Mouse (Mus musculus) stomach, embryonic 16.5 days (tissue): ENCODE results near the gene Slc24a3. TPM values are rescaled to one million over a fixed set of nuclear protein-coding genes. Genes with fewer than 3 reads are reported as not detected.

Experiments used
- ATAC-seq: fragments of 200-750 bp; cut with Nextera tagmentation; 2 replicates; pipeline ENCODE4 v1.8.0; 2017; ENCODE audit warnings: moderate number of reproducible peaks, moderate TSS enrichment; ENCODE audit not compliant: insufficient read depth, low FRiP score
- H3K27ac ChIP-seq: fragments of 300-500 bp; sonication (generic); 2 replicates; pipeline ENCODE4 v1.5.1; 2014; ENCODE audit warnings: low read length
- H3K27me3 ChIP-seq: fragments of 300-500 bp; sonication (generic); 2 replicates; pipeline ENCODE4 v1.6.1; 2014; ENCODE audit warnings: low read length, control low read depth, mixed read lengths; ENCODE audit not compliant: control insufficient read depth, insufficient read depth
- H3K36me3 ChIP-seq: fragments of 300-500 bp; sonication (generic); 2 replicates; pipeline ENCODE4 v1.6.1; 2014; ENCODE audit warnings: low read length; ENCODE audit not compliant: control insufficient read depth, insufficient read depth
- H3K4me1 ChIP-seq: fragments of 300-500 bp; sonication (generic); 2 replicates; pipeline ENCODE4 v1.6.1; 2014; ENCODE audit warnings: low read length, control low read depth, mixed read lengths; ENCODE audit not compliant: control insufficient read depth, insufficient read depth
- H3K4me2 ChIP-seq: fragments of 300-500 bp; sonication (generic); 2 replicates; pipeline ENCODE4 v1.6.1; 2014; ENCODE audit warnings: low read depth, low read length, mixed read lengths
- H3K4me3 ChIP-seq: fragments of 300-500 bp; sonication (generic); replicated peaks from 2 replicates; pipeline ENCODE4 v1.5.1; 2014; ENCODE audit warnings: mild to moderate bottlenecking, low read length
- H3K9ac ChIP-seq: fragments of 300-500 bp; sonication (generic); 2 replicates; pipeline ENCODE4 v1.6.1; 2014; ENCODE audit warnings: low read length
- H3K9me3 ChIP-seq: fragments of 300-500 bp; sonication (generic); replicated peaks from 2 replicates; pipeline ENCODE4 v1.6.1; 2016; ENCODE audit warnings: low read length, control low read depth; ENCODE audit not compliant: control insufficient read depth
- WGBS: fragments of 180-500 bp; shearing (Covaris S2); extraction: QIAGEN DNeasy Blood & Tissue Kit; methylation state at CpG from one replicate; pipeline ENCODE4 v1.1.7; 2014; 5-methylcytosine and 5-hydroxymethylcytosine counted together
- polyA plus RNA-seq: library from polyadenylated mRNA; unstranded; fragments of >200 nt; fragmentation: Nextera tagmentation; extraction: Ambion mirVana; gene quantifications from 2 replicates; pipeline ENCODE4 v1.2.1, GENCODE M21; 2015

Slc24a3 gene
- polyA plus RNA-seq, 1 experiment from 2014 or later = 3.4 TPM

DNA sequence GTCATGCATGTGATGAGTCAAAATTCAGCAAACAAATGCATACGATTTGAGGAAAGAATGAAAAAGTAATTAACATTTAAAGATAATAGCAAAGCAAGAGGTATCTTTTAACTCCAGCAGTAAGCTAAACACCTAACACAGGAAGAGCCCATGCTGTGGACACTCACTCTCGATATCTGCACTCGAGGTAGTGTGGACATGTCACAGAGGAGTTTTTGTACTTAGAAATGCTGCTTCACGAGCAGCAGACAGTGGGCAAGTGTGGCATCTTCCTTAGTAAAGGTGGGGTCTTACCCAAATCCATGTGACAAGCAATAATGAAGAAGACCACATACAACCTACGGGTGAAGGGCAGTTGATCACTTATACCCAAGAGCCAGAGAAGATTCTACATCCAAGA, 3.5 kb upstream of the Slc24a3 start:
- H3K27ac ChIP-seq = no peak overlapping the region
- no peak overlapping the region for H3K4me3 ChIP-seq
- H3K36me3 ChIP-seq = no peaks in the 10 kb centered on the region
- no peak for ATAC-seq
- no peak overlapping the region for H3K9ac ChIP-seq
- peaks cover 3% of the 10 kb centered on the region; the same call in 1 of the 2 replicates for H3K4me1 ChIP-seq
- WGBS = 76% methylated on average over 5 of the region's 5 CpGs
- no peaks in the 10 kb centered on the region for H3K9me3 ChIP-seq
- H3K4me2 ChIP-seq = no peak overlapping the region
- H3K27me3 ChIP-seq = no peaks in the 10 kb centered on the region

DNA sequence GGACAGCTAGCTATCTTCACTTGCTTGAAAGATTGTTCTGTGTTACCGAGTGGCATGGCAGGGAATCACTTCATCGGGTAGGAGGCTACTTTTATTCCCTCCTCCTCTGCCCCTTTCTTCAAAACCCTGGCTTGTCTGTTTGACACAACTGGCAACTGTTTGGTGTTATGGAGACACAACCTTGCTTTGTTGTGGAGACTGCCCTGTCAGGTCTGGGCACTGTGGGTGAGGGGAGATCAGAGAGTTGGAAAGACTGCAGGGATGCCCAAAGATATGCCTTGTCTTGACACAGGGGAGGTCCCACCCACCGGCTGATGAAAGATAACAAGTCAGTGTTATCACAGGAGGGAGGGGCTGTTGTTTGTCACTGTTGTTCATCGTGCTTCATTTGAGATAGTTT, 3.0 kb upstream of the Slc24a3 start:
- ATAC-seq = no peak
- H3K27ac ChIP-seq = no peak overlapping the region
- H3K9ac ChIP-seq = no peak overlapping the region
- H3K27me3 ChIP-seq = no peaks in the 10 kb centered on the region
- WGBS = 28% methylated on average over 4 of the region's 4 CpGs
- H3K4me2 ChIP-seq = no peak overlapping the region
- H3K4me3 ChIP-seq = no peak overlapping the region
- H3K9me3 ChIP-seq = no peaks in the 10 kb centered on the region
- H3K4me1 ChIP-seq = peaks cover 3% of the 10 kb centered on the region; the same call in 1 of the 2 replicates
- H3K36me3 ChIP-seq = no peaks in the 10 kb centered on the region

DNA sequence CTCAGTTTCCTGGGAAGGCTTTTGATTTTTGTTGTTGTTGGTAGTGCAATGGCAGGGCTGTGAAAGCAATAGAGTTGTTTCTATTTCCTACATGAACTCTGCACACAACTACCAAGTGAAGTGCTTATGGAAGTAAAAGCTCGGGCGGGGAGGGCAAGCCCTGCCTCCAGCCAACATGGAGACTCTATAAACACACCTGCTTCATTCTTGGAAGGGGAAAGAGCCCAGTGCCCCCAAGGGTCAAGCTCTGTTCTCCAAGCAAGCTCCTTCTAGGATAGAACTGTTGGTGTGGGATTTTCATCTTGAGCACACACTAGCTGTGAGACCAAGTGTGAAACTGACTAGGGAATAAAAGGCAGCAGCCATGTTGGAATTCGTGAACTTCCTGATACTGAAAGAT, 2.5 kb upstream of the Slc24a3 start:
- Histone ChIP-seq H3K9ac (no peak overlapping the region), H3K36me3 (no peaks in the 10 kb centered on the region), H3K4me2 (no peak overlapping the region), H3K4me1 (peaks cover 3% of the 10 kb centered on the region; the same call in 1 of the 2 replicates), H3K9me3 (no peaks in the 10 kb centered on the region), H3K27ac (no peak overlapping the region), H3K4me3 (no peak overlapping the region), H3K27me3 (no peaks in the 10 kb centered on the region)
- 69% methylated on average over 3 of the region's 3 CpGs for WGBS
- ATAC-seq = no peak

DNA sequence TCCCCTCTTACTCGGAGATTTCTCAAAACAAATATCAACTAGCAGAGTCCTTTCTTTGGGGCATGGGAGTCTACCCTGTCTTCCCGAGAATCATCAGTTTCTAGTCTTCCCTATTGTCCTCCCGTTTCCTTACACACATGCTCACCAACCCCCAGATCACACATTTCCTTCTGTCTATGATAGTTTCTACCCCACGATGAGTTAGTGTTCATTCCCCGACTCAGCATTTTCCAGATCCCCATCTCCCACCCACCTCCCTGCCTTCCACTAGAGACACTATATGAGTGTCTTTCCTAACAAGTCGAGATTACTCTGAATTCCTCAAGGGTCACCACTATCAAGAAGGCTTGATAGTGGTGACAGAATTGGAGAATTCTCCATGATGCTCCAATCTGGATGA, 1.7 kb upstream of the Slc24a3 start:
- no peak for ATAC-seq
- Histone ChIP-seq H3K4me2 (no peak overlapping the region), H3K9ac (no peak overlapping the region), H3K9me3 (no peaks in the 10 kb centered on the region), H3K4me1 (peaks cover 3% of the 10 kb centered on the region; the same call in 1 of the 2 replicates), H3K27ac (no peak overlapping the region), H3K36me3 (no peaks in the 10 kb centered on the region), H3K4me3 (no peak overlapping the region), H3K27me3 (no peaks in the 10 kb centered on the region)
- WGBS = 85% methylated on average over 6 of the region's 6 CpGs

DNA sequence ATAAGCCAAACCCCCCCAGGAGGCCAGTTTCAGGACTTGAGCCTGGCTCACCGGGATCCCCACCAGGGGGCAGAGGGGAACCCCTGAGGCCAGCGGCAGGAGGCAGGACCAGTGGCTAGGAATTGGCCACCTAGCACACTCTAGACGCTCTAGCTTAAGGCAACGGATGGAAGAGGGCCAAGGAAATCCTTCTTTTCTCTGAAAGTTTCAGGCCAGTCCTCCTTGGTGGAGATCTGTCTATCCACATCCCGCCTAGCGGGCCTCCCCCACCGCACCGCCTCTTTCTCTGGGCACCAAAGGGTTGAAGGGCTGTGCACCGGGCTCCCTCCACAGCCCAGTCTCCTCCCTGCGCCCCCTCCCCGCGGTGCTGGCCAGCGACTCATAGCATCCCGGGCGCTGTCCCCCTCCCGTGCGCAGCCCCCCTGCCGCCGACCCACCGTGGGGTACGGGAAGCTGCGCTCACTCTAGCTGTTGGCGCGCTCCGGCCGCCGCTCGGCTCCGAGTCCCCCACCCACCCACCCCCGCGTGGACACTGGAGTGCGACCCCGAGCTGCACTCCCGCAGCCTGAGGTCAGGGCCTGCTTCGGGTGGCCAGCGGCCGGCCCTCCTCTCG, 397 bp upstream of the Slc24a3 start:
- peak; percentile 67 for ATAC-seq
- Histone ChIP-seq H3K9me3 (no peaks in the 10 kb centered on the region), H3K4me3 (peak overlapping the region; percentile 70), H3K27ac (peak overlapping the region; percentile 77), H3K9ac (peak overlapping the region; percentile 87), H3K4me2 (peak overlapping the region; percentile 91), H3K4me1 (peaks cover 3% of the 10 kb centered on the region; the same call in 1 of the 2 replicates), H3K36me3 (no peaks in the 10 kb centered on the region), H3K27me3 (no peaks in the 10 kb centered on the region)
- under 1% methylated on average over 38 of the region's 38 CpGs for WGBS

DNA sequence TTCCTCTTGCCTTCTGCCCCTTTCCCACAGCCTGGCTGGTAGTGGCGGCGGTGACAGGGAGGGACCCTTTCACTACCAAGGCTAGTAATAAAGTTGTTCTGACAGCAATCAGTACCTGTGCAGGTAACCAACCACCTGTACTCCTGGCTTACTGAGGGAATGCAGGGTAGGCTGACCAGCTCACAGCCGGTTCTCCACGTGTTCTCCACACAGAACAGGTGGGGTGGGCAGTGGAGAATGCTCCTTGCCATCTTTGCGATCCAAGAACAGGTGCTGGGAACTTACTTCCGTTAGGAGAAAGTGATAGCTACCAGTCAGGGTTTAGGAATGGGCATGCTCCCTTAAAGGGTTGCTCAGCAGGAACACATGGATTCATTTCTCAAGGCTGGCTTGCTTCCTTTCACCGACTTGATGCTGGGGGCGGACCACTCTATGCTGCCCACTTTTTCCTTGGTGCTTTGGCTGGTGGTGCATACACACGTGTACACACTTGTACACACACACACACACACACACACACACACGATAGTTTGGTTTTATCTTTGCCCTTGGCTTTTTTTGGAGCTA, 934 bp downstream of the Slc24a3 start:
- Histone ChIP-seq H3K4me2 (peak overlapping the region; percentile 91), H3K27ac (peak overlapping the region; percentile 77), H3K36me3 (no peaks in the 10 kb centered on the region), H3K4me1 (peaks cover 3% of the 10 kb centered on the region; the same call in 1 of the 2 replicates), H3K4me3 (peak overlapping the region; percentile 70), H3K27me3 (no peaks in the 10 kb centered on the region), H3K9ac (peak overlapping the region; percentile 87), H3K9me3 (no peaks in the 10 kb centered on the region)
- 11% methylated on average over 10 of the region's 10 CpGs for WGBS
- peak; percentile 5; the same call in 1 of the 2 replicates for ATAC-seq

DNA sequence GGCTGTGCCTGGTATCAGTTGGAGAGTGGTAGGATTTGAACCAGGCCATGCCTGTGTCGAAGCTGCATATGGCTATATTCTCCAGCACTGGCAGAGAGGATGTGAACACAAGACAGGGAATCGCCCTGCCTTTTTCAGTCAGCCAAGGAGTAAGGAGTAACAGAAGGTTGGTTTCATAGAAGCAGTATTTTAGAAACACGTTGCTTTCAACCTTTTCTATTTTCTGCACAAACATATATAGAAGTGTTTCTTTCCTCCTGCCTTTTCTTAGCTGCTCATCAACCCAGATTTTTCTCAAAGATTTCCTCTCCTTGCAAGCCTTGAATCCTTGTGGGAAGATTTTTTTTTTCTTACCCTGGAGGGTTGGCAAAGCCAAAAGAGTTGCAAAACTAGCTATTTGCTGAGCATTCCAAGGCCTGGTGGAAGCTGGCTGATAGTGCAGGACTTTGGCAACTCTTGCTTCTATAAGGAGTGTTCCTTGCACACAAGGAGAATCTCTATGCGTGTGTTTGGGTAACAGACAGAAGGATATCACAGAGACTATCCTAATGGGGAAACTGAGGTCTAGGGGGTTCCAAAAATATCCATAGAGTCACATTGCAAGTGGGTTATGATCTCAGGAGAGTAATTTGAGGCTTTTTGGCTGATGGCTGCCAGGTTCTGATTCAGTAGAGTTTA, 5.6 kb downstream of the Slc24a3 start:
- H3K9ac ChIP-seq = no peak overlapping the region
- H3K9me3 ChIP-seq = no peaks in the 10 kb centered on the region
- H3K27me3 ChIP-seq = no peaks in the 10 kb centered on the region
- no peak overlapping the region for H3K4me2 ChIP-seq
- H3K27ac ChIP-seq = no peak overlapping the region
- H3K4me1 ChIP-seq = no peaks in the 10 kb centered on the region; the same call in 1 of the 2 replicates
- 82% methylated on average over 4 of the region's 4 CpGs for WGBS
- no peak overlapping the region for H3K4me3 ChIP-seq
- ATAC-seq = no peak
- H3K36me3 ChIP-seq = no peaks in the 10 kb centered on the region

DNA sequence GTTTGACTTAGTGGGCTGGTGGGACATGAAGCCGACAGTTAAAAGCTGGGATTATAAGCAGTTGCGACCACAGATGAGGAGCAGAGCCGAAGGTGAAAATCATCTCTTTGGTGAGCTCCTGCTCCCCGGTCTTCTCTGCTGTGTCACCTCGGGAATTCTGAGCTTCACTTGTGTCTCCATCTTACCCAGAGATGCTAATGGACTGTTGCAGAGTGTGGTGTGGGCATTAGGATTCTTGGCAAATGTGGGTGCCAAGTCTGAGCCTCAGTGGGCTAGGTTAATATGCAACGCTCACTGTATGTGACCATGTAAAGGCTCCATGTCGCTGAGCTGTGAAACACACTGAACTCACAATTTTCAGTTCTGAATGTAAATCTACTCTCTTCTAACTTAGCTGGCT, 7.5 kb downstream of the Slc24a3 start:
- no peaks in the 10 kb centered on the region for H3K4me1 ChIP-seq
- 87% methylated on average over 7 of the region's 7 CpGs for WGBS
- H3K4me3 ChIP-seq = no peak overlapping the region
- H3K4me2 ChIP-seq = no peak overlapping the region
- no peak overlapping the region for H3K27ac ChIP-seq
- ATAC-seq = no peak
- no peaks in the 10 kb centered on the region for H3K27me3 ChIP-seq
- H3K9ac ChIP-seq = no peak overlapping the region
- H3K9me3 ChIP-seq = no peaks in the 10 kb centered on the region
- H3K36me3 ChIP-seq = no peaks in the 10 kb centered on the region

DNA sequence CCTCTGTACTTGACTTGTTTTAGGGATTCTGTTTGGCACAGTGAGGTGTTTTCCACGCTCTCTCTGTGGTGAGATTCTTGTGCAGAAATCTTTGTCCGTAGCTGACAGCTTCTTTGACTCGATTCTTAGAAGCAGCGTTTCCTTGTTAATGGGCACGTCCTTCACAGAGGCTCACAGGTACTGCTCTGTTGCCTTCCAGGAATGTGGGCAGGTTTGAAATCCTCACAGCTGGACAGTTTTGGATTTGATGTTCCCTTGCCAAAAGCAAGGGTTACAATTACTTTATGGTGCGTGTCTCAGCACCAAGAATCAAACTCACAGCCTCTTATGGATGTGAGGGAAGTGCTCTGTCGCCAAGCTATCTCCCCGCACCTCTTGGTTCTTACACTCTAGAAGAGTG, 14.9 kb downstream of the Slc24a3 start:
- no peak for ATAC-seq
- H3K4me2 ChIP-seq = no peak overlapping the region
- WGBS = 79% methylated on average over 8 of the region's 8 CpGs

More for the DNA sequence above, 14.9 kb downstream of the Slc24a3 start:
- H3K9me3 ChIP-seq = no peaks in the 10 kb centered on the region
- no peaks in the 10 kb centered on the region for H3K27me3 ChIP-seq
- H3K9ac ChIP-seq = no peak overlapping the region
- H3K27ac ChIP-seq = no peak overlapping the region
- no peaks in the 10 kb centered on the region for H3K36me3 ChIP-seq
- no peaks in the 10 kb centered on the region for H3K4me1 ChIP-seq
- no peak overlapping the region for H3K4me3 ChIP-seq
